Mouse (Mus musculus) CH12.LX (cell line): ENCODE results near the gene Kcnh2. TPM values are rescaled to one million over a fixed set of nuclear protein-coding genes. Genes with fewer than 3 reads are reported as not detected.

Source experiments
- DNase-seq: peaks from one replicate; pipeline ENCODE4 v3.0.0-alpha.2; 2013; ENCODE audit errors: extremely low read depth
- H3K27ac ChIP-seq: 2 replicates; pipeline ENCODE4 v1.5.1; 2012; ENCODE audit warnings: low read depth, mild to moderate bottlenecking, control low read depth, moderate library complexity; ENCODE audit not compliant: insufficient read depth
- H3K27me3 ChIP-seq: replicated peaks from 2 replicates; pipeline ENCODE3; 2012; ENCODE audit warnings: inconsistent platforms
- H3K36me3 ChIP-seq, 2 experiments: replicated peaks in 1 of 2; 2 replicates each; pipeline versions ENCODE3 to v1.6.1; 2012; ENCODE audit warnings: inconsistent platforms in 1 of 2, low read length in 1 of 2, mild to moderate bottlenecking in 1 of 2, mixed read lengths in 1 of 2, moderate library complexity in 1 of 2; ENCODE audit not compliant: control insufficient read depth in 1 of 2, insufficient read depth in 1 of 2
- H3K4me1 ChIP-seq, 2 experiments: 2 replicates each; pipeline ENCODE4 v1.6.1; 2012; ENCODE audit warnings: inconsistent platforms in 1 of 2, moderate library complexity in 1 of 2; ENCODE audit not compliant: insufficient read depth in 2 of 2, control insufficient read depth in 1 of 2
- H3K4me2 ChIP-seq: 2 replicates; pipeline ENCODE4 v1.6.1; 2012; ENCODE audit warnings: low read depth, mild to moderate bottlenecking, control low read depth; ENCODE audit not compliant: poor library complexity, insufficient read depth, severe bottlenecking
- H3K4me3 ChIP-seq, 3 experiments: fragments of 150-350 bp in 1 of 3; sonication (generic) in 1 of 3; replicated peaks in 1 of 3; 2 replicates each; pipeline versions ENCODE3 to v1.5.1; 2011 to 2012; ENCODE audit warnings: low read depth in 2 of 3, low read length in 2 of 3, mild to moderate bottlenecking in 2 of 3, moderate library complexity in 2 of 3, control low read depth in 1 of 3, improper control_type of control experiment in 1 of 3, inconsistent platforms in 1 of 3, mixed read lengths in 1 of 3; ENCODE audit not compliant: poor library complexity in 1 of 3
- H3K79me2 ChIP-seq: replicated peaks from 2 replicates; pipeline ENCODE4 v1.6.1; 2012; ENCODE audit warnings: mild to moderate bottlenecking, moderate library complexity; ENCODE audit not compliant: control insufficient read depth, poor library complexity, insufficient read depth, severe bottlenecking; ENCODE audit errors: extremely low read depth
- H3K9ac ChIP-seq: 2 replicates; pipeline ENCODE4 v1.6.1; 2012; ENCODE audit warnings: low read depth, mild to moderate bottlenecking, control low read depth, moderate library complexity; ENCODE audit not compliant: insufficient read depth
- H3K9me3 ChIP-seq: replicated peaks from 2 replicates; pipeline ENCODE3; 2012; ENCODE audit warnings: low read length, inconsistent platforms, mixed read lengths
- BHLHE40 ChIP-seq: IDR thresholded peaks from 2 replicates; pipeline ENCODE4 v1.6.1; 2011; ENCODE audit warnings: mild to moderate bottlenecking, low read depth, low read length, improper control_type of control experiment
- CHD1 ChIP-seq: IDR thresholded peaks from 2 replicates; pipeline ENCODE4 v1.6.1; 2012; ENCODE audit warnings: low read depth, low read length, improper control_type of control experiment, inconsistent platforms
- CHD2 ChIP-seq: IDR thresholded peaks from 2 replicates; pipeline ENCODE4 v1.6.1; 2011; ENCODE audit warnings: low read length, improper control_type of control experiment
- CTCF ChIP-seq, 2 experiments: IDR thresholded peaks in 1 of 2; conservative IDR thresholded peaks in 1 of 2; 2 replicates each; pipeline ENCODE4 v1.5.1; 2011 to 2012; ENCODE audit warnings: low read depth in 2 of 2, low read length in 2 of 2, improper control_type of control experiment in 1 of 2, inconsistent platforms in 1 of 2, mild to moderate bottlenecking in 1 of 2, moderate library complexity in 1 of 2
- E2F4 ChIP-seq: IDR thresholded peaks from 2 replicates; pipeline ENCODE4 v1.6.1; 2011; ENCODE audit warnings: low read depth, low read length, improper control_type of control experiment; ENCODE audit not compliant: insufficient replicate concordance
- ELF1 ChIP-seq: IDR thresholded peaks from 2 replicates; pipeline ENCODE4 v1.6.1; 2014; ENCODE audit warnings: low read depth, mild to moderate bottlenecking, inconsistent platforms, low read length, improper control_type of control experiment
- EP300 ChIP-seq: IDR thresholded peaks from 2 replicates; pipeline ENCODE4 v1.6.1; 2011; ENCODE audit warnings: low read length, improper control_type of control experiment
- ETS1 ChIP-seq: conservative IDR thresholded peaks from 2 replicates; pipeline ENCODE4 v1.6.1; 2012; ENCODE audit warnings: low read depth, mild to moderate bottlenecking, inconsistent platforms, low read length, improper control_type of control experiment, moderate library complexity
- GABPA ChIP-seq: IDR thresholded peaks from 2 replicates; pipeline ENCODE4 v1.6.1; 2012; ENCODE audit warnings: low read depth, low read length, improper control_type of control experiment, inconsistent platforms; ENCODE audit not compliant: insufficient replicate concordance
- KAT2A ChIP-seq: IDR thresholded peaks from 2 replicates; pipeline ENCODE4 v1.6.1; 2012; ENCODE audit warnings: low read length, improper control_type of control experiment, inconsistent platforms; ENCODE audit not compliant: insufficient replicate concordance
- MAZ ChIP-seq: IDR thresholded peaks from 2 replicates; pipeline ENCODE4 v1.6.1; 2012; ENCODE audit warnings: low read depth, mild to moderate bottlenecking, inconsistent platforms, low read length, improper control_type of control experiment, moderate library complexity
- MEF2A ChIP-seq: IDR thresholded peaks from 2 replicates; pipeline ENCODE4 v1.6.1; 2014; ENCODE audit warnings: low read depth, mild to moderate bottlenecking, inconsistent platforms, low read length, improper control_type of control experiment, borderline replicate concordance
- NELFE ChIP-seq: IDR thresholded peaks from 2 replicates; pipeline ENCODE4 v1.6.1; 2011; ENCODE audit warnings: low read depth, low read length, improper control_type of control experiment
- POLR2AphosphoS2 ChIP-seq: IDR thresholded peaks from 2 replicates; pipeline ENCODE4 v1.6.1; 2011; ENCODE audit warnings: low read depth, low read length, improper control_type of control experiment
- TBP ChIP-seq: conservative IDR thresholded peaks from 2 replicates; pipeline ENCODE4 v1.6.1; 2011; ENCODE audit warnings: low read depth, low read length, improper control_type of control experiment
- USF1 ChIP-seq: IDR thresholded peaks from 2 replicates; pipeline ENCODE4 v1.6.1; 2014; ENCODE audit warnings: low read depth, mild to moderate bottlenecking, inconsistent platforms, low read length, improper control_type of control experiment
- USF2 ChIP-seq: conservative IDR thresholded peaks from 2 replicates; pipeline ENCODE4 v1.6.1; 2011; ENCODE audit warnings: low read depth, low read length, improper control_type of control experiment
- ZKSCAN1 ChIP-seq: IDR thresholded peaks from 2 replicates; pipeline ENCODE4 v1.6.1; 2012; ENCODE audit warnings: low read depth, inconsistent platforms, low read length, improper control_type of control experiment, borderline replicate concordance
- dilution Hi-C: fragments of 300-500 bp; cut with MboI; formaldehyde crosslinking; loops from 2 replicates; pipeline ENCODE4 v1.14.3; 2020; ENCODE audit warnings: low sequenced_read_pairs; ENCODE audit not compliant: extremely low pct_unique_long_range_greater_than_20kb, extremely low pct_ligation_motif_present
- in situ Hi-C: fragments of 300-500 bp; cut with MboI; formaldehyde crosslinking; loops from 3 replicates; pipeline ENCODE4 v1.14.3; 2019; ENCODE audit warnings: low sequenced_read_pairs, low pct_ligation_motif_present, low pct_unique_long_range_greater_than_20kb, mixed read lengths
- polyA plus RNA-seq: library from polyadenylated mRNA; unstranded; fragments of >175 nt; gene quantifications from 2 replicates; pipeline ENCODE4 v1.2.1, GENCODE M21; 2012; ENCODE audit warnings: low read depth; ENCODE audit not compliant: insufficient read length
- total RNA-seq, 2 experiments: library from RNA; depleted of rRNA; stranded (reverse); fragments of 300-350 nt in 1 of 2; fragments of >200 nt in 1 of 2; gene quantifications; 2 replicates each; pipeline ENCODE4 v1.2.3; 2012 to 2014

Kcnh2 gene
- total and polyA plus RNA-seq, 3 experiments: 0.30 to 2.8 (median 0.59) TPM

- H3K4me2 ChIP-seq: no peak overlapping the region
- H3K9ac ChIP-seq: no peak overlapping the region
- in situ Hi-C loops: no loop called here
- H3K4me1 ChIP-seq: no peaks in the 10 kb centered on the region
- H3K9me3 ChIP-seq: no peaks in the 10 kb centered on the region
- TF ChIP-seq USF1: no peak
- no peak for TF ChIP-seq ELF1
- no peak for TF ChIP-seq USF2
- TF ChIP-seq MEF2A: no peak
- TF ChIP-seq ETS1: no peak
- no peak for TF ChIP-seq GABPA
- no peak for TF ChIP-seq BHLHE40
- no peak for TF ChIP-seq POLR2AphosphoS2
- H3K36me3 ChIP-seq: no peaks in the 10 kb centered on the region
- H3K79me2 ChIP-seq: no peaks in the 10 kb centered on the region
- H3K4me3 ChIP-seq: no peak overlapping the region
- no peak overlapping the region for H3K27ac ChIP-seq
- no peak for DNase-seq
- dilution Hi-C loops: no loop called here
- H3K27me3 ChIP-seq: peaks cover 86% of the 10 kb centered on the region
These were observed 21.5 kb downstream of the Kcnh2 start for GRCm38 (mm10) chr5:24329965-24330298.

GRCm38 (mm10) chr5:24329212-24329964 lies 22.0 kb downstream of the Kcnh2 start:
- in situ Hi-C loops (no loop called here), dilution Hi-C loops (no loop called here)
- Histone ChIP-seq H3K4me1 (no peaks in the 10 kb centered on the region), H3K9ac (no peak overlapping the region), H3K4me3 (no peak overlapping the region), H3K4me2 (no peak overlapping the region), H3K9me3 (no peaks in the 10 kb centered on the region), H3K36me3 (no peaks in the 10 kb centered on the region), H3K27me3 (peaks cover 85% of the 10 kb centered on the region), H3K27ac (no peak overlapping the region), H3K79me2 (no peaks in the 10 kb centered on the region)
- no peak for DNase-seq
- TF ChIP-seq E2F4 (no peak), ZKSCAN1 (no peak), POLR2AphosphoS2 (no peak), CHD1 (no peak), NELFE (no peak), CHD2 (no peak), CTCF (conservative IDR thresholded peaks at IDR 0.05 in 1 of 2, IDR thresholded peaks at IDR 0.05 in 1 of 2; ENCODE audit: low read depth in 2 of 2, low read length in 2 of 2) (no peak), MAZ (no peak), TBP (no peak), KAT2A (no peak), EP300 (no peak)
